Mouse (Mus musculus) heart, embryonic 10.5 days (tissue): ENCODE measurements around the gene Sult1a1. TPM values are rescaled to one million over a fixed set of nuclear protein-coding genes. Genes with fewer than 3 reads are reported as not detected.

Experiments
- DNase-seq: peaks from one replicate; pipeline ENCODE4 v3.0.0-alpha.2; 2017; ENCODE audit warnings: low spot score
- H3K27ac ChIP-seq: fragments of 300-500 bp; sonication (generic); 2 replicates; pipeline ENCODE4 v1.5.1; 2016; ENCODE audit warnings: mild to moderate bottlenecking
- H3K27me3 ChIP-seq: fragments of 300-500 bp; sonication (generic); 2 replicates; pipeline ENCODE4 v1.6.1; 2016; ENCODE audit warnings: mild to moderate bottlenecking; ENCODE audit not compliant: poor library complexity, insufficient read depth, severe bottlenecking
- H3K36me3 ChIP-seq: fragments of 300-500 bp; sonication (generic); 2 replicates; pipeline ENCODE4 v1.6.1; 2016; ENCODE audit warnings: mild to moderate bottlenecking, moderate library complexity
- H3K4me1 ChIP-seq: fragments of 300-500 bp; sonication (generic); 2 replicates; pipeline ENCODE4 v1.6.1; 2016; ENCODE audit warnings: mild to moderate bottlenecking
- H3K4me3 ChIP-seq: fragments of 300-500 bp; sonication (generic); 2 replicates; pipeline ENCODE4 v1.5.1; 2016; ENCODE audit warnings: mild to moderate bottlenecking, moderate library complexity
- H3K9me3 ChIP-seq: fragments of 300-500 bp; sonication (generic); 2 replicates; pipeline ENCODE4 v1.6.1; 2016; ENCODE audit warnings: mild to moderate bottlenecking, moderate library complexity
- WGBS: fragments of 180-500 bp; shearing (Covaris S2); methylation state at CpG from one replicate; pipeline ENCODE4 v1.1.7; 2016; 5-methylcytosine and 5-hydroxymethylcytosine counted together
- polyA plus RNA-seq: library from polyadenylated mRNA; unstranded; fragments of >200 nt; fragmentation: Nextera tagmentation; extraction: Ambion mirVana; gene quantifications from 2 replicates; pipeline ENCODE4 v1.2.1, GENCODE M21; 2016

The Sult1a1 gene
- polyA plus RNA-seq, 1 experiment from 2014 or later = 0.34 TPM

DNA sequence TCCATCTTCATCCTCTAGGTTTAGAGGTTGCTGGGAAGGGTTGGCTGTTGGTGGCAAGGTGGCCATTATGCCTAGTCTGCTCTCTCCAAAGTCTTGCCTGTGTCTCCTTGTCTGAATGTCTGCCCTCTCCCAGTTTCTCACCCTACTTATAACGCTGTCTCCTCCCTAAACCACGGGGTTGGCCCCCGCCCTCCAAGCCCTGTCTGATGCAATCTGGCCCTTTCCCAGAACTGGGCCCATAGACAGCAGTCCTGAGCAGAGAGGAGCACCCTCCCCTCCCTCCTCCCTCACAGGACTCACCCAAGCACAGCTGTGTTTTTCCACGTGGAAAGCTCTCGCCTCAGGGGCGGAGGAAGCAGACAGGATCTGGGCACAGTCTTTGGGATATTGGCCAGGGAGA, 50.9 kb downstream of the Sult1a1 start:
- no peak for DNase-seq
- Histone ChIP-seq H3K4me3 (no peak overlapping the region), H3K4me1 (peaks cover 8% of the 10 kb centered on the region; the same call in 1 of the 2 replicates), H3K9me3 (no peaks in the 10 kb centered on the region), H3K27ac (no peak overlapping the region; the same call in 1 of the 2 replicates), H3K36me3 (no peaks in the 10 kb centered on the region), H3K27me3 (0 out of 2 replicates have a peak, but pooled peaks cover 7% of the 10 kb centered on the region)
- WGBS = 50% methylated on average over 6 of the region's 6 CpGs

GRCm38 (mm10) chr7:126624774-126625173, 51.5 kb downstream of the Sult1a1 start:
- no peaks in the 10 kb centered on the region for H3K36me3 ChIP-seq
- H3K27me3 ChIP-seq = 0 out of 2 replicates have a peak, but pooled peaks cover 7% of the 10 kb centered on the region
- 52% methylated on average over 16 of the region's 16 CpGs for WGBS
- H3K27ac ChIP-seq = no peak overlapping the region
- no peak overlapping the region for H3K4me3 ChIP-seq
- no peaks in the 10 kb centered on the region for H3K9me3 ChIP-seq
- peaks cover 8% of the 10 kb centered on the region; the same call in 1 of the 2 replicates for H3K4me1 ChIP-seq
- DNase-seq = no peak

DNA sequence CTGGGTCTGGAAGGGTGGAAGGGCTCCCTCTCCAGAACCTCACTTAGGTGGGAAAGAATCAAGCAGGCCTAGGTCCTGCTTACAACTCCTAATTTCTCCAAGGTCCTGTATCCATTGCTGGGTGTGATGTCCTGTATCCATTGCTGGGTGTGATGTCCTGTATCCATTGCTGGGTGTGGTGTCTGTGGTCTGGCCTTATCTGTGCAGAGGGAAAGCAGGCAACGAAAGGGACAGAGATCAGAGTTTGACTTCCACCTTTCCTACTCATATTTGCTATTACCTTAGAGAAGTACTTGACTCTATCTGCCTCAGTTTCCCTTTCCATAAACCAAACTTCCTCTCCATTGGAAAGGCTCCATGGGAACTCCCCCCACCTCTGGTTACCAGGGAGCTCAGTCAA, 52.9 kb downstream of the Sult1a1 start:
- DNase-seq = no peak
- WGBS = 67% methylated on average over 1 of the region's 1 CpGs
- Histone ChIP-seq H3K27ac (no peak overlapping the region), H3K4me1 (peaks cover 8% of the 10 kb centered on the region; the same call in 1 of the 2 replicates), H3K36me3 (no peaks in the 10 kb centered on the region), H3K4me3 (no peak overlapping the region), H3K9me3 (no peaks in the 10 kb centered on the region), H3K27me3 (0 out of 2 replicates have a peak, but pooled peaks cover 7% of the 10 kb centered on the region)

Other genes starting within 250 kb of the Sult1a1 start
- 25.5 and 25.8 TPM in 2 replicates for gene Rabep2, start 247.7 kb downstream of the Sult1a1 start, polyA plus RNA-seq
- 6.8 and 9.5 TPM in 2 replicates for gene Atp2a1, start 213.3 kb downstream of the Sult1a1 start, polyA plus RNA-seq
- gene Sh2b1, start 201.0 kb downstream of the Sult1a1 start, polyA plus RNA-seq = 46.3 and 47.1 TPM in 2 replicates
- 199 and 204 TPM in 2 replicates for gene Tufm, start 189.1 kb downstream of the Sult1a1 start, polyA plus RNA-seq
- gene Atxn2l, start 173.0 kb downstream of the Sult1a1 start, polyA plus RNA-seq = 43.6 and 52.3 TPM in 2 replicates
- gene Eif3c, start 110.0 kb downstream of the Sult1a1 start, polyA plus RNA-seq = 155 and 179 TPM in 2 replicates
- gene Apobr, start 91.5 kb downstream of the Sult1a1 start, polyA plus RNA-seq = 0.18 and 0.23 TPM in 2 replicates
- 19.8 and 23.3 TPM in 2 replicates for gene Cln3, start 90.6 kb downstream of the Sult1a1 start, polyA plus RNA-seq
- not detected in 2 replicates for gene Il27, start 81.5 kb downstream of the Sult1a1 start, polyA plus RNA-seq
- gene Nupr1, start 45.6 kb downstream of the Sult1a1 start, polyA plus RNA-seq = 0.75 and 1.2 TPM in 2 replicates
- 36.6 and 44.3 TPM in 2 replicates for gene Sgf29, start 27.1 kb downstream of the Sult1a1 start, polyA plus RNA-seq
- gene Bola2, start 19.0 kb upstream of the Sult1a1 start, polyA plus RNA-seq = 135 and 159 TPM in 2 replicates
- 6.9 and 8.8 TPM in 2 replicates for gene Slx1b, start 19.4 kb upstream of the Sult1a1 start, polyA plus RNA-seq
- gene Coro1a, start 31.4 kb upstream of the Sult1a1 start, polyA plus RNA-seq = 10.0 and 21.7 TPM in 2 replicates
- gene Mapk3, start 83.2 kb upstream of the Sult1a1 start, polyA plus RNA-seq = 59.6 and 69.8 TPM in 2 replicates
- 1.3 and 1.5 TPM in 2 replicates for gene Gdpd3, start 89.9 kb upstream of the Sult1a1 start, polyA plus RNA-seq
- gene Ypel3, start 100.5 kb upstream of the Sult1a1 start, polyA plus RNA-seq = 43.4 and 66.0 TPM in 2 replicates
- 0.23 and 0.53 TPM in 2 replicates for gene Tbx6, start 105.1 kb upstream of the Sult1a1 start, polyA plus RNA-seq
- 233 and 325 TPM in 2 replicates for gene Ppp4c, start 116.1 kb upstream of the Sult1a1 start, polyA plus RNA-seq
- 0.06 and 0.38 TPM in 2 replicates for gene Fam57b, start 121.2 kb upstream of the Sult1a1 start, polyA plus RNA-seq
- not detected in 2 replicates for gene 4930451I11Rik, start 155.2 kb upstream of the Sult1a1 start, polyA plus RNA-seq
- gene Doc2a, start 171.0 kb upstream of the Sult1a1 start, polyA plus RNA-seq = 0.28 and 0.64 TPM in 2 replicates
- 31.1 and 35.0 TPM in 2 replicates for gene Hirip3, start 185.5 kb upstream of the Sult1a1 start, polyA plus RNA-seq
- gene Ino80e, start 185.9 kb upstream of the Sult1a1 start, polyA plus RNA-seq = 79.1 and 92.0 TPM in 2 replicates
- 33.2 and 39.2 TPM in 2 replicates for gene Taok2, start 208.3 kb upstream of the Sult1a1 start, polyA plus RNA-seq
- 18.6 and 20.7 TPM in 2 replicates for gene Tmem219, start 246.5 kb upstream of the Sult1a1 start, polyA plus RNA-seq